Mouse (Mus musculus) embryonic facial prominence, embryonic 15.5 days (tissue): ENCODE measurements around the gene Nlrp9c. TPM values are rescaled to one million over a fixed set of nuclear protein-coding genes. Genes with fewer than 3 reads are reported as not detected.
"Not testable (repeated sequence)": the region's sequence is repeated elsewhere in the genome, so short reads cannot be mapped to it uniquely, and the experiment has no call there.

Source experiments
- ATAC-seq: fragments of 200-750 bp; cut with Nextera tagmentation; 2 replicates; pipeline ENCODE4 v1.8.0; 2017; ENCODE audit warnings: low read depth, moderate TSS enrichment; ENCODE audit not compliant: insufficient number of reproducible peaks, low FRiP score, low TSS enrichment
- H3K27ac ChIP-seq: fragments of 300-500 bp; sonication (generic); replicated peaks from 2 replicates; pipeline ENCODE4 v1.5.1; 2015; ENCODE audit warnings: mild to moderate bottlenecking, inconsistent platforms
- H3K27me3 ChIP-seq: fragments of 300-500 bp; sonication (generic); 2 replicates; pipeline ENCODE4 v1.6.1; 2015; ENCODE audit warnings: inconsistent platforms
- H3K36me3 ChIP-seq: fragments of 300-500 bp; sonication (generic); 2 replicates; pipeline ENCODE4 v1.6.1; 2015; ENCODE audit warnings: mild to moderate bottlenecking, inconsistent platforms
- H3K4me1 ChIP-seq: fragments of 300-500 bp; sonication (generic); 2 replicates; pipeline ENCODE4 v1.6.1; 2015; ENCODE audit warnings: inconsistent platforms
- H3K4me2 ChIP-seq: fragments of 300-500 bp; sonication (generic); replicated peaks from 2 replicates; pipeline ENCODE4 v1.6.1; 2015; ENCODE audit warnings: mild to moderate bottlenecking, inconsistent platforms
- H3K4me3 ChIP-seq: fragments of 300-500 bp; sonication (generic); replicated peaks from 2 replicates; pipeline ENCODE4 v1.5.1; 2015; ENCODE audit warnings: mild to moderate bottlenecking, inconsistent platforms
- H3K9ac ChIP-seq: fragments of 300-500 bp; sonication (generic); 2 replicates; pipeline ENCODE4 v1.6.1; 2015; ENCODE audit warnings: inconsistent platforms
- H3K9me3 ChIP-seq: fragments of 300-500 bp; sonication (generic); replicated peaks from 2 replicates; pipeline ENCODE4 v1.6.1; 2016; ENCODE audit warnings: inconsistent platforms
- WGBS: fragments of 180-500 bp; shearing (Covaris S2); methylation state at CpG from one replicate; pipeline ENCODE4 v1.1.7; 2015; 5-methylcytosine and 5-hydroxymethylcytosine counted together
- polyA plus RNA-seq: library from polyadenylated mRNA; unstranded; fragments of >200 nt; fragmentation: Nextera tagmentation; extraction: Ambion mirVana; gene quantifications from 2 replicates; pipeline ENCODE4 v1.2.1, GENCODE M21; 2015

Nlrp9c gene
- not detected in 2 replicates for polyA plus RNA-seq

GRCm38 (mm10) chr7:26403600-26403999 lies at the start of gene Nlrp9c:
Gene Nlrp9c, minus strand, starts transcription at chr7:26403700.
- H3K27me3 ChIP-seq, H3K4me1 ChIP-seq, H3K9ac ChIP-seq, H3K27ac ChIP-seq, H3K36me3 ChIP-seq, H3K4me3 ChIP-seq, H3K4me2 ChIP-seq, ATAC-seq, H3K9me3 ChIP-seq: not testable (repeated sequence)
- WGBS, result 67% methylated on average over 2 of the region's 2 CpGs

DNA sequence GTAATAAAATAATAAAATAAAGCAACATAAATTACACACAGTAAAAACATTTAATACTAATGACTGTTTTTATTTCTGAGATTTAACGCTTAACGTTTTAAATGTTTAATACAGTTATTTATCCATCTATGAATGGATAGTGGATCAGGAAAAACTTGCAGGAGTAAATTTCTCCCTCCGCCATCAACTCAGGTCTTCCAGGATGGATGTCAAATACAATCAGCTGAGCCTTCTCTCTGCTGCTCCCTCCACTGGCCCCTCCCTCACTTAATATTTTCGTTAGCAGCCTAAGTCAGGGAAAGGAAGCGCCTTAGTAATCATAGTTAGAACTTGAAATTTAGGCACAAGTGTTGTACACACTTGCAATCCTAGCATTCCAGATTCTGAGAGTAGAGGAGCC lies 31.3 kb upstream of the Nlrp9c start, which contains the start of gene Nlrp4a:
TSS of gene Nlrp4a (plus strand) at position 301 of the 400 bp plus-strand sequence.
- 81% methylated on average over 5 of the region's 5 CpGs for WGBS

DNA sequence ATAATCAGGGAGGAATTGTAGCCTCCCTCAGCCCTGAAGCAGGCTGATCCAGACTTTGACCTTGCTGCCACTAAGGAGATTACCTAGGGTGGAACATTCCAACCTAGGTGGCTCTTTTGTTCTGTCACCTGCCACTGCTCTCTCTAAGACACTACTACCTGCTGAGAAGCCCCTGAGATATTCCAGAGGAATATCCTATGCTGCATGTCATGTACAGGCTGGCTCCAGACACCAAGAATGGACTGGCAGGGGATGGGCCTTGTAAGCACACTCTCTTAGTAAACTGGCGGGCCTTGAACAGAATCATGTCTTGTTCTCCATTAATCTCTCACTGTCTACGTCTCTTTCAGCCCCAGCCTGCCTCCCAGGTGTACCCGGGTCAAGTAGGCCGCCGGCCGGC lies 11.7 kb downstream of the Nlrp9c start:
- H3K4me3 ChIP-seq, H3K27me3 ChIP-seq, H3K36me3 ChIP-seq, H3K27ac ChIP-seq, ATAC-seq, H3K9me3 ChIP-seq, H3K4me2 ChIP-seq, H3K9ac ChIP-seq, H3K4me1 ChIP-seq: not testable (repeated sequence)
- WGBS, result 83% methylated on average over 6 of the region's 6 CpGs

More for the DNA sequence above, 31.3 kb upstream of the Nlrp9c start, which contains the start of gene Nlrp4a:
- H3K4me1 ChIP-seq, result no peaks in the 10 kb centered on the region
- H3K4me3 ChIP-seq, result no peak within 1 kb of the TSS
- H3K27ac ChIP-seq, result no peak within 1 kb of the TSS
- H3K4me2 ChIP-seq, result no peak within 1 kb of the TSS
- H3K9me3 ChIP-seq, result no peaks in the 10 kb centered on the region
- no peaks in the 10 kb centered on the region for H3K27me3 ChIP-seq
- ATAC-seq, result no peak
- H3K36me3 ChIP-seq, result no peaks in the 10 kb centered on the region
- no peak within 1 kb of the TSS for H3K9ac ChIP-seq

DNA sequence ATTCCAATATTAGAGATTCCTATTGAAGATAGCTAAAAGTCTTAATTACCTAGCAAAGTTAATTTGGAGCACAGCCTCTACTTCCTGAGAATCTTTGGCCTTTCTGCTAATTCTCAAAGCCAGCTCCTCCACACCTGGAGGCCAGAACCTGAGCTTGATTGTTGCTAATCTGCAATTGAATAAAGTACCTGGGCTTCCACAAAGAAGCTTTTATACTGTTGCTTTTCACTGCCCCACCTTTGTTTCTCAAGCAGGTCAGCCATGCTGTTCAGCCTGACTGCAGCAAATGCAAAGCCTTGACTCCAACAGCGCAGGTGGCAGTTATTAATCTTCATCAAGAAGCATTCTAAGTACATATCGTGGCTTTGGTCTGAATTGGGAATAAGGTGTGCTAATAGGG lies 12.4 kb downstream of the Nlrp9c start:
- not testable (repeated sequence) for H3K36me3 ChIP-seq, H3K9ac ChIP-seq, H3K27ac ChIP-seq, H3K4me3 ChIP-seq, H3K4me2 ChIP-seq, H3K9me3 ChIP-seq, H3K4me1 ChIP-seq, H3K27me3 ChIP-seq, ATAC-seq
- WGBS, result 78% methylated on average over 2 of the region's 2 CpGs

DNA sequence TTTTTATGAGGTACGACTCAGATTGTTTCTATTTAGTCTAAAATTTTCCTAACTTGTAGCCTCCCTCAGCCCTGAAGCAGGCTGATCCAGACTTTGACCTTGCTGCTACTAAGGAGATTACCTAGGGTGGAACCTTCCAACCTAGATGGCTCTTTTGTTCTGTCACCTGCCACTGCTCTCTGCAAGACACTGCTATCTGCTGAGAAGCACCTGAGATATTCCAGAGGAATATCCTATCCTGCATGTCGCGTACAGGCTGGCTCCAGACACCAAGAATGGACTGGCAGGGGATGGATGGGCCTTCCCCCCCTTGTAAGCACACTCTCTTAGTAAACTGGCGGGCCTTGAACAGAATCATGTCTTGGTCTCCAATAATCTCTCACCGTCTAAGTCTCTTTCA lies 16.8 kb downstream of the Nlrp9c start:
- not testable (repeated sequence) for H3K27me3 ChIP-seq, H3K4me3 ChIP-seq, H3K27ac ChIP-seq, H3K36me3 ChIP-seq, H3K4me2 ChIP-seq, H3K4me1 ChIP-seq, H3K9ac ChIP-seq, H3K9me3 ChIP-seq, ATAC-seq
- 80% methylated on average over 5 of the region's 5 CpGs for WGBS

- H3K36me3 ChIP-seq, result no peaks in the 10 kb centered on the region
- no peak overlapping the region for H3K4me2 ChIP-seq
- H3K4me1 ChIP-seq, result no peaks in the 10 kb centered on the region
- ATAC-seq, result no peak
- no peak overlapping the region for H3K4me3 ChIP-seq
- H3K9ac ChIP-seq, result no peak overlapping the region
- 90% methylated on average over 1 of the region's 1 CpGs for WGBS
- no peaks in the 10 kb centered on the region for H3K27me3 ChIP-seq
- no peak overlapping the region for H3K27ac ChIP-seq
- H3K9me3 ChIP-seq, result no peaks in the 10 kb centered on the region
Observed at GRCm38 (mm10) chr7:26380807-26381206, 22.7 kb downstream of the Nlrp9c start.

GRCm38 (mm10) chr7:26373221-26373620 lies 30.3 kb downstream of the Nlrp9c start:
- H3K4me1 ChIP-seq, H3K9me3 ChIP-seq, H3K4me3 ChIP-seq, H3K9ac ChIP-seq, H3K27me3 ChIP-seq, H3K36me3 ChIP-seq, ATAC-seq, H3K27ac ChIP-seq, H3K4me2 ChIP-seq: not testable (repeated sequence)
- 85% methylated on average over 5 of the region's 5 CpGs for WGBS

DNA sequence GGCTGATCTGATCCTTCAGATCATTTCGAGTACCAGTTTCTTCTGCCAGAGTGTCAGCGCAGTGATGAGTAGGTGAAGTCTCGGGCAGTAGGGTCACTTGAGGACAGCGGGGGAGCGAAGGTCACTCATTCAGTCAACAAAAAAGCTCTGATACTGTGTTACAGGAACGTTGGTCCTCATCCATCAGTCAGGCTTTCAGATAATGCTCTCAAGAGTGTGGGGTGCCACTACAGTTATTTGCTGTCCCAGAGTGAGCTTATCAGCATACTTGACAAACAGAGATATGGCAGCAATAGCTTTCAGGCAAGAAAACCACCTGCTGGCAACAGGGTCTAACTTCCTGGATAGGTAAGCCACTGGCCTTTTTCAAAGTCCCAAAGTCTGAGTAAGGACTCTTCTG lies 46.8 kb downstream of the Nlrp9c start:
- H3K27me3 ChIP-seq, H3K9ac ChIP-seq, ATAC-seq, H3K27ac ChIP-seq, H3K9me3 ChIP-seq, H3K36me3 ChIP-seq, H3K4me2 ChIP-seq, H3K4me1 ChIP-seq, H3K4me3 ChIP-seq: not testable (repeated sequence)
- WGBS, result 77% methylated on average over 5 of the region's 6 CpGs

- H3K4me3 ChIP-seq, H3K4me2 ChIP-seq, H3K36me3 ChIP-seq, H3K27ac ChIP-seq, H3K27me3 ChIP-seq, H3K9me3 ChIP-seq, H3K4me1 ChIP-seq, ATAC-seq, H3K9ac ChIP-seq: not testable (repeated sequence)
- WGBS, result 82% methylated on average over 2 of the region's 3 CpGs
Observed at GRCm38 (mm10) chr7:26352258-26352657, 51.2 kb downstream of the Nlrp9c start.

- not testable (repeated sequence) for H3K27ac ChIP-seq, ATAC-seq, H3K4me2 ChIP-seq, H3K4me3 ChIP-seq, H3K4me1 ChIP-seq, H3K27me3 ChIP-seq, H3K9ac ChIP-seq, H3K36me3 ChIP-seq, H3K9me3 ChIP-seq
Observed at GRCm38 (mm10) chr7:26350177-26350576, 53.3 kb downstream of the Nlrp9c start.

DNA sequence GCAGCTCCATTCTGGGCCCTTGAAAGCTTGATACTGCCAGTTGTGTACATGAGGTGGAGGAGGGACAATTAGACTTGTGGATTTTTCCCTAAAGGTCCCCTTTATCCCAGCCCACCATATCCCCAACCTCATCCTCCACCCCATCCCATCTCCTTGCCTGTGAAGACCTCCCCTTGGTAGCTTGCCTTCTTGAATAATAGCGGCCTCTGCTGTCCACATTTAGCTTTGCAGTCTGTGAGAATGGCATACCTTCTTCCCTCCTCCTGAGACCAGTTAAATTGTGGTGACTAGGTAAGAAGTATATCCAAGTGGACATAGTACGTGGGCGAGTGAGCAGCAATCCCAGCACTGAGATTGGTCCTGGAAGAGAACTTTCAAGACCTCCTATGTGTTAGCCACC lies 83.1 kb downstream of the Nlrp9c start:
- H3K36me3 ChIP-seq, H3K9me3 ChIP-seq, H3K4me1 ChIP-seq, H3K9ac ChIP-seq, H3K4me3 ChIP-seq, H3K27ac ChIP-seq, H3K4me2 ChIP-seq, ATAC-seq, H3K27me3 ChIP-seq: not testable (repeated sequence)
- WGBS, result 63% methylated on average over 3 of the region's 3 CpGs

DNA sequence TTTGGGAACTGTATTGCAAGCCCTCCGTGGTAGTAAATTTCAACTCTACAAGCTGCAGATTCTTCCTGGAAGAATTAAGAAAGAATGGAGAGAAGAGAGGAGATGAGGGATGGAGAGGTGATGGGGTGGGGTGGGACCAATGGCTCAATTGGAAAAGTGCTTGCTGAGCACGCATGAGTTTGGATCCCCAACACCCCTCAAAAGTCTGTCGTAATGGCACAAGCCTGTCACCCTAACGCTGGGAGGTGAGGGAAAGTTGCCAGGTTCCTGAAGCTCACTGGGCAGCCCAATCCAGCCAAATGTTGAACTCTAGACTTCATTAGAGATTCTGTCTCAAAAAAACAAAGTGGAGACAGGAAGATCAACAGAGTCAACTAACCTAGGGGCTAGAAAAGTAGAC lies 87.7 kb downstream of the Nlrp9c start:
- H3K9ac ChIP-seq, H3K4me2 ChIP-seq, H3K36me3 ChIP-seq, H3K27ac ChIP-seq, ATAC-seq, H3K4me1 ChIP-seq, H3K9me3 ChIP-seq, H3K4me3 ChIP-seq, H3K27me3 ChIP-seq: not testable (repeated sequence)
- WGBS, result 81% methylated on average over 4 of the region's 4 CpGs
